Mouse (Mus musculus) midbrain, embryonic 11.5 days (tissue): ENCODE measurements around the gene Gm12117. TPM values are rescaled to one million over a fixed set of nuclear protein-coding genes. Genes with fewer than 3 reads are reported as not detected.

Source experiments
- ATAC-seq: fragments of 200-750 bp; cut with Nextera tagmentation; 2 replicates; pipeline ENCODE4 v1.8.0; 2017; ENCODE audit warnings: moderate TSS enrichment, moderate library complexity; ENCODE audit not compliant: low FRiP score
- DNase-seq: peaks from one replicate; pipeline ENCODE4 v3.0.0; 2015; ENCODE audit warnings: low spot score; ENCODE audit errors: missing footprints
- H3K27ac ChIP-seq: fragments of 300-500 bp; sonication (generic); 2 replicates; pipeline ENCODE4 v1.5.1; 2014; ENCODE audit warnings: low read depth, low read length
- H3K27me3 ChIP-seq: fragments of 300-500 bp; sonication (generic); 2 replicates; pipeline ENCODE4 v1.6.1; 2014; ENCODE audit warnings: mild to moderate bottlenecking, low read length, moderate library complexity, mixed read lengths; ENCODE audit not compliant: control insufficient read depth, insufficient read depth
- H3K36me3 ChIP-seq: fragments of 300-500 bp; sonication (generic); 2 replicates; pipeline ENCODE4 v1.6.1; 2014; ENCODE audit warnings: mild to moderate bottlenecking, low read length, moderate library complexity, mixed read lengths; ENCODE audit not compliant: control insufficient read depth, insufficient read depth
- H3K4me1 ChIP-seq: fragments of 300-500 bp; sonication (generic); 2 replicates; pipeline ENCODE4 v1.6.1; 2014; ENCODE audit warnings: low read length; ENCODE audit not compliant: control insufficient read depth, insufficient read depth
- H3K4me2 ChIP-seq: fragments of 300-500 bp; sonication (generic); 2 replicates; pipeline ENCODE4 v1.6.1; 2014; ENCODE audit warnings: mild to moderate bottlenecking, moderate library complexity
- H3K4me3 ChIP-seq: fragments of 300-500 bp; sonication (generic); 2 replicates; pipeline ENCODE4 v1.5.1; 2014; ENCODE audit warnings: low read depth, low read length
- H3K9ac ChIP-seq: fragments of 300-500 bp; sonication (generic); 2 replicates; pipeline ENCODE4 v1.6.1; 2014; ENCODE audit warnings: low read length
- H3K9me3 ChIP-seq: fragments of 300-500 bp; sonication (generic); 2 replicates; pipeline ENCODE4 v1.6.1; 2016; ENCODE audit warnings: low read length; ENCODE audit not compliant: control insufficient read depth
- WGBS: fragments of 180-500 bp; shearing (Covaris S2); extraction: QIAGEN DNeasy Blood & Tissue Kit; methylation state at CpG from one replicate; pipeline ENCODE4 v1.1.7; 2014; 5-methylcytosine and 5-hydroxymethylcytosine counted together
- polyA plus RNA-seq: library from polyadenylated mRNA; unstranded; fragments of >200 nt; fragmentation: Nextera tagmentation; extraction: Ambion mirVana; gene quantifications from 2 replicates; pipeline ENCODE4 v1.2.1, GENCODE M21; 2014

Gene Gm12117
- 0.23 TPM in 1 of 2 replicates, not detected in the other for polyA plus RNA-seq

DNA sequence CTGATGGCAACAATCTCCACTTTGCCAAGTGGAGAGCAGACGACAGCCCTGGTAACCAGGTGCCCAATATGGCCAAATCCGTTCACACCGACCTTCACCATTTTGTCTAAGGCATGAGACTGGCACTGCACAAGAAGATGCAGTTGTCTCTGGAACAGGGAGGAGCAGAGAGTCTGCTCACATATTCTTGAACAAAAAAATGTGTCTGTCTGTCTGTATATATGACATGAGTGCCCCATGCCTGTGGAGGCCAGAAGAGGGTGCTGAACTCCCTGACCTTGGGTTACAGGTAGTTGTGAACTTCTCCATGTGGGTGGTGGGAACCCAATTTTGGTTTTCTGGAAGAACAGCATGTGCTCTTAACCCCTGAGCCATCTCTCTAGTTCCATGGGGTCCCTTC, at the start of gene Gm12117:
TSS of gene Gm12117 (minus strand) at position 101 of the 400 bp plus-strand sequence.
- WGBS: 93% methylated on average over 3 of the region's 3 CpGs
- Histone ChIP-seq H3K27me3 (no peaks in the 10 kb centered on the region), H3K4me3 (no peak within 1 kb of the TSS), H3K36me3 (no peaks in the 10 kb centered on the region), H3K4me2 (no peak within 1 kb of the TSS), H3K27ac (no peak within 1 kb of the TSS), H3K4me1 (no peaks in the 10 kb centered on the region), H3K9me3 (no peaks in the 10 kb centered on the region), H3K9ac (no peak within 1 kb of the TSS)
- no peak for DNase-seq
- ATAC-seq: no peak

DNA sequence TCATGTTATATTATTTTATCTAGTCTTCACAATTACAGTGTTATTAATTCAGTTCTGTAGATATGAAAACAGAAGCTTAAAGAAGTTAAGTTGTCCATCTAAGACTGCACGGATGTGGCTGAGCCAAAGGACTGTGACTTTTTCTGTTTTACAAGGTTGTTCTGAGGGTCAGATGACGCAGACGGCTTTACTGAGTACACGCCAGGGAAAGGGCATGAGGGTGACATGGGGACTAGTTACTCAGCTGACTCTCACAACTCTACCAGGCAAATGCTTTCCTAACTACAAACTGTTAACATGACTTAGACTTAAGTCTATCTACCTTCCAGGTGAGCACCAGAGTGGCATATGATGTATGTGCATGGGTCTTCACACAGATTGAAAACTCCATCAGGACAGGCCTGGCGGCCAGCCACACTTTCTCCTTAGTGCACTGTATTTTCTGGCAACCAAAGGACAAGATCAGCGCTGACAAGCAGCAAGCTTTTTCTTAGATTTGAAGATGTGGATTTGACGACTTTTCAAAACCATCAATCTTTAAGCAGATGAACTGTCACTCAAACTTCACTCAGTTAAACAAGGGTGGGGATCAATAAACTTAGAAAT, 42.6 kb upstream of the Gm12117 start:
- H3K27ac ChIP-seq: no peak overlapping the region
- H3K4me2 ChIP-seq: no peak overlapping the region
- no peak overlapping the region for H3K4me3 ChIP-seq
- DNase-seq: no peak
- H3K36me3 ChIP-seq: no peaks in the 10 kb centered on the region
- H3K4me1 ChIP-seq: no peaks in the 10 kb centered on the region
- H3K9ac ChIP-seq: no peak overlapping the region
- WGBS: 92% methylated on average over 7 of the region's 7 CpGs
- H3K9me3 ChIP-seq: no peaks in the 10 kb centered on the region
- no peaks in the 10 kb centered on the region for H3K27me3 ChIP-seq
- no peak for ATAC-seq

DNA sequence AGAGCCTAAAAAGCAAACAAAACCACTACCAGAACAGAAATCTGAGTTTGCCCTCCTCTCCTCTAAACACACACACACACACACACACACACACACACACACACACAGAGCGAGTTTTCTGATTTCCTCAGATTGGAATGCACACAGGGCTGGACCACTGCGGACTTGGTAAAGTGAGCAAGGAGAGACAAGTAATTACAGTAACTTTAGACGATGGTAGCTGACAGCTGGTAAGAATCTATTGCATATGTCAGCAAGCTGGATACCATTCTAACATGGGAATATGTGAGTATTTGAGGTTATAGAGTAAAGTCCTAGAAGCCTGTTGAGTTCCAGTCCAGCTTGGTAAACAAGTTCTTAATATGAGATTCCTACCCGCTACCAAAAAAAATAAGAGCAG, 33.0 kb upstream of the Gm12117 start:
- no peak overlapping the region for H3K9ac ChIP-seq
- H3K4me1 ChIP-seq: no peaks in the 10 kb centered on the region
- no peak overlapping the region for H3K27ac ChIP-seq
- DNase-seq (no peak), ATAC-seq (no peak)
- WGBS: 83% methylated on average over 4 of the region's 4 CpGs
- no peak overlapping the region for H3K4me2 ChIP-seq
- no peak overlapping the region for H3K4me3 ChIP-seq
- H3K27me3 ChIP-seq: no peaks in the 10 kb centered on the region
- H3K36me3 ChIP-seq: no peaks in the 10 kb centered on the region
- no peaks in the 10 kb centered on the region for H3K9me3 ChIP-seq

DNA sequence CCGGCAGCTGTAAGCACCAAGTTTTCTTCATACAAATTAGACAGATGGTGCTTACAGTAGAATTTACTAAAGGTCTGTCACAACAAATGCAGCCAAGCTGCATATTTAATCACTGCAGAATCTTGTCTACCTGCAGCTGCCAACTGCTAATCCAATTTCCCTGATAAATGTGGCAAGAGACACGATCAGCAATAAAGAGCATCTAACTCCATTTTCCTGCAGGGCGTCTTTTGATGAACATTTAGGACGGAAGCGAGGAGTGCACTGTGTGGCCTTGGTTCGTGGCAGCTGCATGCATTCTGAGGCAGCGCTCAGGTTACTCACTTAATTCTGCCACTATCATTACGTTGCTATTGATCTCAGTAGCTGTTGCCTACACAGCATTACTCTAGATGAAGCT, 24.3 kb upstream of the Gm12117 start:
- no peaks in the 10 kb centered on the region for H3K27me3 ChIP-seq
- ATAC-seq (no peak), DNase-seq (no peak)
- H3K27ac ChIP-seq: no peak overlapping the region
- H3K9ac ChIP-seq: no peak overlapping the region
- no peaks in the 10 kb centered on the region for H3K4me1 ChIP-seq
- H3K4me2 ChIP-seq: no peak overlapping the region
- H3K4me3 ChIP-seq: no peak overlapping the region
- 70% methylated on average over 8 of the region's 8 CpGs for WGBS
- H3K36me3 ChIP-seq: no peaks in the 10 kb centered on the region
- no peaks in the 10 kb centered on the region for H3K9me3 ChIP-seq

DNA sequence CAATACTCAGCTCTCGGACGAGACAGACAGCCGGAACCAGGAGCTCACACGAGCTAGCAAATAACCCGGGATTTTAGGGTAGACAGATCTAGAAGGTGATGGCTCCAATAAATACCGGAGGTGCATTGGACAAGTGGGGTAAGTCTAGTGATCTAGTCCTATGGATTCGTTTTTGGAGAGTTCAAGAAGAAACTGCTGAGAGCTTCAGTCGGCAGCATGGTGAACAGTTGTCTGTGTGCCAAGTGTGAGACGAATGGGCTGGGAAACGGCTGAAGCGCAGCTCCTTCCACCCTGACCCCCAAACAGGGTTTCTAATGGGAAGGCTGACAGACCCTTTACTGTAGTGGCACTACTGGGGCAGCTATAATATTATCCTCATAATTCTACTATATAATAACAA, 22.8 kb upstream of the Gm12117 start:
- H3K9ac ChIP-seq: no peak overlapping the region
- H3K4me3 ChIP-seq: no peak overlapping the region
- DNase-seq (no peak), ATAC-seq (no peak)
- WGBS: 73% methylated on average over 11 of the region's 11 CpGs
- H3K27ac ChIP-seq: no peak overlapping the region
- H3K36me3 ChIP-seq: no peaks in the 10 kb centered on the region
- no peaks in the 10 kb centered on the region for H3K4me1 ChIP-seq
- no peak overlapping the region for H3K4me2 ChIP-seq
- no peaks in the 10 kb centered on the region for H3K9me3 ChIP-seq
- no peaks in the 10 kb centered on the region for H3K27me3 ChIP-seq

DNA sequence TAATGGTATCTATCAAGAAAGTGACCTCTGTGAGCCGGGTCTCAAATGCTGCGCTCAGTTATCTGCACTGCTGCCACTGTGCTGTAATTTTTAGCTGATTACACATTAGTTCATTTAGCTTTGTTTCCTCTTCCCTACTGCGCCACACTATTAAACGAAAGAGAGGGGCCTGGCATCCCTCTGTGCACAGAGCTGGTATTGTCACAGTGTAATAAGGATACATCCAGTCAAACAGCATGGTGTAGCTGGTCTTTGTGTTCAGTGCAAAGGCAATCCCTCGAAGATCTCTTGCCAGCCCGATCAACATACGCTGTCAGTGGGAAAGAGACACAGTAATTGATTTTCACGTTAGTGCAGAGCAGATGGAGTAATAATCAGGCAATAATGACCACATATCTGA, 20.6 kb upstream of the Gm12117 start:
- H3K4me3 ChIP-seq: no peak overlapping the region
- H3K27me3 ChIP-seq: no peaks in the 10 kb centered on the region
- H3K27ac ChIP-seq: no peak overlapping the region
- no peak overlapping the region for H3K9ac ChIP-seq
- no peak overlapping the region for H3K4me2 ChIP-seq
- DNase-seq: no peak
- no peaks in the 10 kb centered on the region for H3K36me3 ChIP-seq
- ATAC-seq: no peak
- H3K4me1 ChIP-seq: no peaks in the 10 kb centered on the region
- WGBS: 76% methylated on average over 8 of the region's 8 CpGs
- H3K9me3 ChIP-seq: no peaks in the 10 kb centered on the region

DNA sequence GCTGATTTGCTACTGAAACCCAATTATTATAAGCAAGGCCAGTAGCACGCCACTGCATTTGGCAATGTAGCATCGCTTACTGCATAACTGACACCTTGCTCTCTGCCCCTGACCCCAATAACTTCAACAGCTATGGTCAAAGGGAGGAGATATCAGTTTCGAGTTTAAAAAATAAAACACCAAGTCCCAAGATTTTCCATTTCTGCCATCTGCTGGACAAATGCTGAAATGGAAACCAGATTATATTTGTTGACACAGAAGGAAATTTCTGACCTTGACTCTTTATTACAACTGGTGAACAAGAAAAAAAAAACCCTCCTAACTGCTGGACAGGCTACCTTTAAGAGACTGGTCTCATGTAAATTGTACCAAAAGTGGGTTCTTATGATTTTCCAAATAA, 18.9 kb upstream of the Gm12117 start:
- Histone ChIP-seq H3K27ac (no peak overlapping the region), H3K9me3 (no peaks in the 10 kb centered on the region), H3K4me2 (no peak overlapping the region), H3K27me3 (no peaks in the 10 kb centered on the region), H3K36me3 (no peaks in the 10 kb centered on the region), H3K4me1 (no peaks in the 10 kb centered on the region), H3K9ac (no peak overlapping the region), H3K4me3 (no peak overlapping the region)
- no peak for ATAC-seq
- 60% methylated on average over 3 of the region's 3 CpGs for WGBS
- peak; percentile 89 for DNase-seq

DNA sequence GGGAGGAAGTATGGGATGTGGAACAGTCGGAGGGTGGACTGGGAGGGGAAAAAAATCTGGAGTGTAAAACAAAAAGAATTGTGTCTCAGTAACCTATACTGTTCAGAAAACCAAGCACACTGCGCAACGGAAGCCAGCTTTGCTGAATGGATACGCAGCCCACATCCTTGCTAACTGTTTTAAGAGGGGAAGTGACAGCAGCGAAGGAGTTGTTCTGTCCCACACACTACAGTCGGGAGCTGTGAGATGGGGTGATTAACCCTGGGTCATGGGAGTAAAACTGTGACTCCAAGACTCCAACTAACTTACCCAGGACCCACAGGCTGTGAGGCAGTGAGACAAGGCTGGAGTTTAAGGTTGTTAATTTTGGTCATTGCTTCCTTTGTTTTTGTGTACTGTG, 17.5 kb upstream of the Gm12117 start:
- no peaks in the 10 kb centered on the region for H3K9me3 ChIP-seq
- WGBS: 87% methylated on average over 6 of the region's 6 CpGs
- H3K27me3 ChIP-seq: no peaks in the 10 kb centered on the region
- H3K9ac ChIP-seq: no peak overlapping the region
- H3K4me1 ChIP-seq: no peaks in the 10 kb centered on the region
- DNase-seq (no peak), ATAC-seq (no peak)
- no peaks in the 10 kb centered on the region for H3K36me3 ChIP-seq
- no peak overlapping the region for H3K4me3 ChIP-seq
- H3K4me2 ChIP-seq: no peak overlapping the region
- no peak overlapping the region for H3K27ac ChIP-seq

DNA sequence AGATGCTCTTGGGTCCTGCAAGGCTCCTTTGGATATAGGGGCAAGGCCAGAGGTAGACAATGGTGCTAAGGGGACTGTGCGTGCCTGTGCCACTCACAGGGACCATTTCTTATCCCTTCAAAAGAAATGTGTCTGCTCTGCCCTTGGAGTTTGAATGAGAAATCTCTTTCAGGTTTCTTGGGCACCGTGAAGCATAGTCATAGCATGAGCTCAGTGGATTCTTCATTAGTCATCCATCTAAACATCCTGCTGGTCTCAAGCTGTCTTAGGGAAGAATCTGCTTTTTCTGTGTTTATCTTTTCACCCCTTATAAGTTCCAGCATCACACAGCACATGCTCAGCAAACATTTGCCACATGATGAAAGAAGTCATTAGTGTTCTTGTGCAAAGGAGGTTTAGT, 2.0 kb upstream of the Gm12117 start:
- H3K9me3 ChIP-seq: no peaks in the 10 kb centered on the region
- no peak overlapping the region for H3K27ac ChIP-seq
- no peaks in the 10 kb centered on the region for H3K4me1 ChIP-seq
- no peak for ATAC-seq
- H3K27me3 ChIP-seq: no peaks in the 10 kb centered on the region
- no peaks in the 10 kb centered on the region for H3K36me3 ChIP-seq
- H3K9ac ChIP-seq: no peak overlapping the region
- no peak for DNase-seq
- no peak overlapping the region for H3K4me2 ChIP-seq
- H3K4me3 ChIP-seq: no peak overlapping the region
- 84% methylated on average over 2 of the region's 2 CpGs for WGBS
